In genomic region chr13:36538385-36538784, GRCm38 (mm10) we compare ENCODE assay signal across 18 mouse cellular contexts.
A peak's percentile ranks its signal among the peaks of the same experiment; 100 is the strongest.
DNase-seq lines count a peak whose midpoint lies in the region; ATAC-seq and TF ChIP-seq lines count a peak whose summit lies in the region.
"Had no signal": no experiment of that assay in that cellular context is flagged by ENCODE, and none has a peak within 500 bp of the region (broad histone marks: within the 10 kb centered on the region; RNA-seq: fewer than 3 reads in every experiment).

No protein-coding gene starts in this region.

- ATAC-seq in forebrain, embryonic 13.5 days, result peak; percentile 9; the same call in 1 of the 2 replicates
- no peak for ATAC-seq in forebrain, embryonic 15.5 days (replicated peaks)
- peak; percentile 42; the same call in 1 of the 2 replicates for ATAC-seq in midbrain, embryonic 12.5 days (ENCODE audit: low FRiP score, low read depth)
- ATAC-seq in midbrain, postnatal 0 days (ENCODE audit: low FRiP score), result no peak
- ATAC-seq in neural tube, embryonic 12.5 days (ENCODE audit: low FRiP score, low read depth), result no peak
- ATAC-seq in heart, embryonic 12.5 days (ENCODE audit: insufficient number of reproducible peaks, low FRiP score), result no peak
- ATAC-seq: CD4-positive, CD25-positive, alpha-beta regulatory T cell, adult 4 months; Patski had no signal

- 0 out of 2 replicates have a peak, but pooled peaks cover 3% of the 10 kb centered on the region for H3K9me3 ChIP-seq in forebrain, embryonic 13.5 days (replicated peaks)
- H3K9me3 ChIP-seq in forebrain, embryonic 15.5 days, result no peaks in the 10 kb centered on the region
- no peaks in the 10 kb centered on the region for H3K9me3 ChIP-seq in midbrain, embryonic 12.5 days
- H3K9me3 ChIP-seq in midbrain, postnatal 0 days (ENCODE audit: low read length), result no peaks in the 10 kb centered on the region
- H3K9me3 ChIP-seq in neural tube, embryonic 12.5 days, result no peaks in the 10 kb centered on the region
- H3K9me3 ChIP-seq in heart, embryonic 12.5 days (replicated peaks), result peaks cover under 1% of the 10 kb centered on the region
- H3K9me3 ChIP-seq: embryonic facial prominence, embryonic 13.5 days; limb, embryonic 15.5 days; liver, embryonic 15.5 days had no signal

- H3K27me3 ChIP-seq in forebrain, embryonic 13.5 days, result no peaks in the 10 kb centered on the region
- H3K27me3 ChIP-seq in forebrain, embryonic 15.5 days, result no peaks in the 10 kb centered on the region
- no peaks in the 10 kb centered on the region for H3K27me3 ChIP-seq in midbrain, embryonic 12.5 days
- H3K27me3 ChIP-seq in midbrain, postnatal 0 days (ENCODE audit: insufficient read depth, low read length), result no peaks in the 10 kb centered on the region
- H3K27me3 ChIP-seq in neural tube, embryonic 12.5 days (replicated peaks), result no peaks in the 10 kb centered on the region
- no peaks in the 10 kb centered on the region for H3K27me3 ChIP-seq in heart, embryonic 12.5 days (replicated peaks)
- H3K27me3 ChIP-seq: limb, embryonic 15.5 days; liver, embryonic 15.5 days; Patski had no signal

- no peak for DNase-seq in midbrain, postnatal 0 days (ENCODE audit: low spot score)
- DNase-seq in thymus, postnatal 4 days, result no peak
- DNase-seq: adrenal gland, adult 8-10 months; cerebellum, adult 9-11 months; gastrocnemius, postnatal 14 days; heart, adult 18-20 months; kidney, adult 9 months; kidney, postnatal 25 days had no signal

- peaks cover 28% of the 10 kb centered on the region for H3K4me1 ChIP-seq in forebrain, embryonic 13.5 days
- H3K4me1 ChIP-seq in forebrain, embryonic 15.5 days, result peaks cover 13% of the 10 kb centered on the region
- peaks cover 24% of the 10 kb centered on the region for H3K4me1 ChIP-seq in midbrain, embryonic 12.5 days
- H3K4me1 ChIP-seq in midbrain, postnatal 0 days (ENCODE audit: insufficient read depth, low read length), result no peaks in the 10 kb centered on the region
- H3K4me1 ChIP-seq in neural tube, embryonic 12.5 days, result peaks cover 16% of the 10 kb centered on the region
- H3K4me1 ChIP-seq in heart, embryonic 12.5 days (replicated peaks), result peaks cover 19% of the 10 kb centered on the region
- H3K4me1 ChIP-seq: liver, embryonic 15.5 days had no signal

- H3K27ac ChIP-seq in forebrain, embryonic 13.5 days, result no peak overlapping the region
- H3K27ac ChIP-seq in forebrain, embryonic 15.5 days (replicated peaks), result no peak overlapping the region
- peak overlapping the region; percentile 74 for H3K27ac ChIP-seq in midbrain, embryonic 12.5 days (replicated peaks)
- no peak overlapping the region; the same call in 1 of the 2 replicates for H3K27ac ChIP-seq in midbrain, postnatal 0 days (ENCODE audit: low read depth, low read length)
- peak overlapping the region; percentile 23; the same call in 1 of the 2 replicates for H3K27ac ChIP-seq in neural tube, embryonic 12.5 days
- H3K27ac ChIP-seq in heart, embryonic 12.5 days (ENCODE audit: poor library complexity, severe bottlenecking), result no peak overlapping the region
- H3K27ac ChIP-seq: embryonic facial prominence, embryonic 13.5 days; limb, embryonic 15.5 days; liver, embryonic 15.5 days had no signal

- H3K4me2 ChIP-seq in forebrain, embryonic 13.5 days, result no peak overlapping the region
- H3K4me2 ChIP-seq in forebrain, embryonic 15.5 days (replicated peaks), result no peak overlapping the region
- no peak overlapping the region for H3K4me2 ChIP-seq in midbrain, embryonic 12.5 days (replicated peaks)
- H3K4me2 ChIP-seq in midbrain, postnatal 0 days (ENCODE audit: low read depth, low read length, poor library complexity, severe bottlenecking), result no peak overlapping the region
- H3K4me2 ChIP-seq in neural tube, embryonic 12.5 days (replicated peaks), result no peak overlapping the region
- no peak overlapping the region for H3K4me2 ChIP-seq in heart, embryonic 12.5 days
- H3K4me2 ChIP-seq: embryonic facial prominence, embryonic 13.5 days; limb, embryonic 15.5 days; liver, embryonic 15.5 days had no signal

- no peaks in the 10 kb centered on the region for H3K36me3 ChIP-seq in forebrain, embryonic 13.5 days (ENCODE audit: poor library complexity, severe bottlenecking)
- no peaks in the 10 kb centered on the region for H3K36me3 ChIP-seq in forebrain, embryonic 15.5 days
- H3K36me3 ChIP-seq in midbrain, embryonic 12.5 days, result no peaks in the 10 kb centered on the region
- no peaks in the 10 kb centered on the region for H3K36me3 ChIP-seq in midbrain, postnatal 0 days (ENCODE audit: insufficient read depth, low read length)
- H3K36me3 ChIP-seq in neural tube, embryonic 12.5 days, result no peaks in the 10 kb centered on the region
- no peaks in the 10 kb centered on the region for H3K36me3 ChIP-seq in heart, embryonic 12.5 days
- H3K36me3 ChIP-seq: embryonic facial prominence, embryonic 13.5 days; limb, embryonic 15.5 days; liver, embryonic 15.5 days had no signal

- H3K4me3 ChIP-seq in forebrain, embryonic 13.5 days, result no peak overlapping the region
- no peak overlapping the region for H3K4me3 ChIP-seq in forebrain, embryonic 15.5 days
- H3K4me3 ChIP-seq in midbrain, embryonic 12.5 days, result no peak overlapping the region
- H3K4me3 ChIP-seq in midbrain, postnatal 0 days (ENCODE audit: low read depth, low read length), result no peak overlapping the region
- H3K4me3 ChIP-seq in neural tube, embryonic 12.5 days, result no peak overlapping the region
- H3K4me3 ChIP-seq in heart, embryonic 12.5 days, result no peak overlapping the region
- H3K4me3 ChIP-seq: embryonic facial prominence, embryonic 13.5 days; limb, embryonic 15.5 days; liver, embryonic 15.5 days had no signal

- WGBS in forebrain, embryonic 13.5 days, result 48% methylated on average over 2 of the region's 2 CpGs
- 45% methylated on average over 2 of the region's 2 CpGs for WGBS in forebrain, embryonic 15.5 days
- 40% methylated on average over 2 of the region's 2 CpGs for WGBS in midbrain, embryonic 12.5 days
- WGBS in midbrain, postnatal 0 days, result 20% methylated on average over 2 of the region's 2 CpGs
- WGBS in neural tube, embryonic 12.5 days, result 47% methylated on average over 2 of the region's 2 CpGs
- WGBS in heart, embryonic 12.5 days, result 47% methylated on average over 2 of the region's 2 CpGs

- H3K9ac ChIP-seq in forebrain, embryonic 13.5 days, result no peak overlapping the region
- no peak overlapping the region for H3K9ac ChIP-seq in forebrain, embryonic 15.5 days (replicated peaks)
- H3K9ac ChIP-seq in midbrain, embryonic 12.5 days (replicated peaks), result no peak overlapping the region
- no peak overlapping the region for H3K9ac ChIP-seq in midbrain, postnatal 0 days (replicated peaks; ENCODE audit: low read length, poor library complexity, severe bottlenecking)
- H3K9ac ChIP-seq in neural tube, embryonic 12.5 days, result no peak overlapping the region
- H3K9ac ChIP-seq in heart, embryonic 12.5 days, result no peak overlapping the region
- H3K9ac ChIP-seq: embryonic facial prominence, embryonic 13.5 days; limb, embryonic 15.5 days; liver, embryonic 15.5 days had no signal

- TF ChIP-seq CTCF in midbrain, postnatal 0 days (IDR thresholded peaks at IDR 0.05), result no peak

Comparison
In these comparisons a context has a peak if more than half of its experiments do, and no peak if none do; other contexts are left out.
1. ATAC-seq: peak in forebrain, embryonic 13.5 days (single experiment) and midbrain, embryonic 12.5 days (single experiment); none in forebrain, embryonic 15.5 days (single experiment), midbrain, postnatal 0 days (single experiment), neural tube, embryonic 12.5 days (single experiment) and heart, embryonic 12.5 days (single experiment).
2. H3K27ac ChIP-seq: peak in midbrain, embryonic 12.5 days (single experiment) and neural tube, embryonic 12.5 days (single experiment); none in forebrain, embryonic 13.5 days (single experiment), forebrain, embryonic 15.5 days (single experiment), midbrain, postnatal 0 days (single experiment) and heart, embryonic 12.5 days (single experiment).